Mouse (Mus musculus) heart, postnatal 25 days (tissue): ENCODE data around the gene Mgll. TPM values are rescaled to one million over a fixed set of nuclear protein-coding genes. Genes with fewer than 3 reads are reported as not detected.

ENCODE experiments used
- DNase-seq: peaks from one replicate; pipeline ENCODE4 v3.0.0; 2022; ENCODE audit warnings: low spot score
- intact Hi-C: fragments of 180-260 bp; cut with DNase I; formaldehyde crosslinking; loops from one replicate; pipeline ENCODE4 v1.15.1; 2025
- total RNA-seq, 2 experiments: library from RNA; stranded (reverse); gene quantifications; 2 replicates each; pipeline ENCODE4 v1.2.3; 2021

Mgll gene
- total RNA-seq, 2 experiments from 2014 or later: 115 to 127 TPM

GRCm38 (mm10) chr6:88788219-88788618 lies 64.0 kb downstream of the Mgll start:
- no peak for DNase-seq
- intact Hi-C loops: no loop called here

- no peak for DNase-seq
- intact Hi-C loops: no loop called here
Observed at GRCm38 (mm10) chr6:88791299-88791698, 67.1 kb downstream of the Mgll start.

- intact Hi-C loops: no loop called here
- no peak for DNase-seq
Observed at GRCm38 (mm10) chr6:88792147-88792691, 68.0 kb downstream of the Mgll start.

- intact Hi-C loops: no loop called here
- no peak for DNase-seq
Observed at GRCm38 (mm10) chr6:88793243-88793642, 69.0 kb downstream of the Mgll start.

GRCm38 (mm10) chr6:88793872-88794271 lies 69.7 kb downstream of the Mgll start:
- intact Hi-C loops: no loop called here
- no peak for DNase-seq

- intact Hi-C loops: no loop called here
- DNase-seq: no peak
Observed at GRCm38 (mm10) chr6:88794561-88794971, 70.4 kb downstream of the Mgll start.

GRCm38 (mm10) chr6:88800191-88800590 lies 76.0 kb downstream of the Mgll start:
- DNase-seq: no peak
- intact Hi-C loops: no loop called here

GRCm38 (mm10) chr6:88800735-88801134 lies 76.5 kb downstream of the Mgll start:
- no peak for DNase-seq
- intact Hi-C loops: no loop called here

GRCm38 (mm10) chr6:88803051-88803450 lies 78.8 kb downstream of the Mgll start:
- no peak for DNase-seq
- intact Hi-C loops: no loop called here

GRCm38 (mm10) chr6:88803957-88804695 lies 79.9 kb downstream of the Mgll start:
- intact Hi-C loops: no loop called here
- no peak for DNase-seq

GRCm38 (mm10) chr6:88804966-88805577 lies 80.9 kb downstream of the Mgll start:
- intact Hi-C loops: no loop called here
- no peak for DNase-seq

GRCm38 (mm10) chr6:88809091-88810037 lies 85.2 kb downstream of the Mgll start:
- no peak for DNase-seq
- intact Hi-C loops: no loop called here

- no peak for DNase-seq
- intact Hi-C loops: no loop called here
Observed at GRCm38 (mm10) chr6:88810291-88810690, 86.1 kb downstream of the Mgll start.

GRCm38 (mm10) chr6:88811396-88811795 lies 87.2 kb downstream of the Mgll start:
- no peak for DNase-seq
- intact Hi-C loops: no loop called here

GRCm38 (mm10) chr6:88811880-88812400 lies 87.7 kb downstream of the Mgll start:
- no peak for DNase-seq
- intact Hi-C loops: no loop called here

GRCm38 (mm10) chr6:88812886-88813285 lies 88.7 kb downstream of the Mgll start:
- intact Hi-C loops: no loop called here
- no peak for DNase-seq

GRCm38 (mm10) chr6:88813832-88814231 lies 89.6 kb downstream of the Mgll start:
- intact Hi-C loops: loop anchor here (1.0 kb wide), 1 partner anchor 16 kb away; no protein-coding TSS in a partner anchor
- DNase-seq: no peak

GRCm38 (mm10) chr6:88815036-88815435 lies 90.8 kb downstream of the Mgll start:
- DNase-seq: no peak
- intact Hi-C loops: no loop called here

- no peak for DNase-seq
- intact Hi-C loops: no loop called here
Observed at GRCm38 (mm10) chr6:88815489-88815888, 91.3 kb downstream of the Mgll start.

- intact Hi-C loops: no loop called here
- no peak for DNase-seq
Observed at GRCm38 (mm10) chr6:88816913-88817312, 92.7 kb downstream of the Mgll start.
